26 mouse cellular contexts compared by ENCODE assay signal in genomic region chr11:53119966-53120365, GRCm38 (mm10).
DNase-seq lines count a peak whose midpoint lies in the region; ATAC-seq and TF ChIP-seq lines count a peak whose summit lies in the region.
"Had no signal": no experiment of that assay in that cellular context is flagged by ENCODE, and none has a peak within 500 bp of the region (broad histone marks: within the 10 kb centered on the region; RNA-seq: fewer than 3 reads in every experiment).

No protein-coding gene starts in this region.

- H3K4me3 ChIP-seq in midbrain, embryonic 11.5 days (ENCODE audit: low read depth, low read length): no peak overlapping the region
- no peak overlapping the region for H3K4me3 ChIP-seq in midbrain, embryonic 10.5 days
- H3K4me3 ChIP-seq: embryonic facial prominence, embryonic 13.5 days; embryonic facial prominence, embryonic 15.5 days; erythroblast, embryonic 14.5 days; forebrain, embryonic 10.5 days; forebrain, embryonic 12.5 days had no signal

- H3K9ac ChIP-seq in midbrain, embryonic 11.5 days (ENCODE audit: low read length): no peak overlapping the region
- H3K9ac ChIP-seq: embryonic facial prominence, embryonic 13.5 days; embryonic facial prominence, embryonic 15.5 days; forebrain, embryonic 12.5 days had no signal

- ATAC-seq in midbrain, embryonic 11.5 days (ENCODE audit: low FRiP score): no peak
- ATAC-seq: activated CD4-positive, CD25-positive, alpha-beta regulatory T cell, adult 4 months; CD4-positive, CD25-positive, alpha-beta regulatory T cell, adult 4 months; forebrain, embryonic 14.5 days; forebrain, embryonic 16.5 days; Patski had no signal

- H3K27me3 ChIP-seq in midbrain, embryonic 11.5 days (ENCODE audit: control insufficient read depth, insufficient read depth, low read length): no peaks in the 10 kb centered on the region
- no peaks in the 10 kb centered on the region for H3K27me3 ChIP-seq in midbrain, embryonic 10.5 days (ENCODE audit: low read depth, poor library complexity, severe bottlenecking)
- H3K27me3 ChIP-seq: embryonic facial prominence, embryonic 15.5 days; forebrain, embryonic 12.5 days had no signal

- no peak overlapping the region for H3K27ac ChIP-seq in midbrain, embryonic 11.5 days (ENCODE audit: low read depth, low read length)
- H3K27ac ChIP-seq in midbrain, embryonic 10.5 days (replicated peaks): no peak overlapping the region
- H3K27ac ChIP-seq: embryonic facial prominence, embryonic 13.5 days; embryonic facial prominence, embryonic 15.5 days; forebrain, embryonic 10.5 days; forebrain, embryonic 12.5 days had no signal

- TF ChIP-seq CTCF in brain, embryonic 14.5 days (IDR thresholded peaks at IDR 0.05; ENCODE audit: borderline replicate concordance, extremely low read depth, insufficient read depth, insufficient read length): no peak

- peak; percentile 74 to 82 for DNase-seq in cerebellum, postnatal 10 days
- no peak for DNase-seq in cerebellum, adult 18-20 months
- DNase-seq in cerebellum, postnatal 25 days: peak; percentile 52 to 56
- no peak for DNase-seq in cerebellum, adult 11 months
- peak; percentile 75 for DNase-seq in midbrain, embryonic 11.5 days (ENCODE audit: low spot score, missing footprints)
- DNase-seq in midbrain, embryonic 10.5 days (ENCODE audit: low spot score): no peak
- peak; percentile 24 for DNase-seq in brain, embryonic 14.5 days (ENCODE audit: low read depth)
- DNase-seq: adrenal gland, adult 8-10 months; adrenal gland, postnatal 14 days; adrenal gland, postnatal 36 days; B cell, adult 2 months; cerebellum, adult 11-12 months; cerebellum, adult 9-10 months; cerebellum, postnatal 36 days; embryo, embryonic 11 days had no signal

- TF ChIP-seq POLR2A in brain, embryonic 14.5 days (IDR thresholded peaks at IDR 0.05; ENCODE audit: borderline replicate concordance, extremely low read depth, insufficient read depth, insufficient read length, poor library complexity, severe bottlenecking): no peak

- H3K4me1 ChIP-seq in midbrain, embryonic 11.5 days (ENCODE audit: control insufficient read depth, insufficient read depth, low read length): peaks cover 8% of the 10 kb centered on the region
- H3K4me1 ChIP-seq in midbrain, embryonic 10.5 days: peaks cover 11% of the 10 kb centered on the region
- H3K4me1 ChIP-seq: embryonic facial prominence, embryonic 13.5 days; forebrain, embryonic 12.5 days had no signal

- 73% methylated on average over 5 of the region's 5 CpGs for WGBS in midbrain, embryonic 11.5 days
- 80% methylated on average over 5 of the region's 5 CpGs for WGBS in midbrain, embryonic 10.5 days

- H3K9me3 ChIP-seq in midbrain, embryonic 11.5 days (ENCODE audit: control insufficient read depth, low read length): no peaks in the 10 kb centered on the region
- no peaks in the 10 kb centered on the region for H3K9me3 ChIP-seq in midbrain, embryonic 10.5 days (replicated peaks)
- H3K9me3 ChIP-seq: embryonic facial prominence, embryonic 13.5 days; embryonic facial prominence, embryonic 15.5 days; forebrain, embryonic 10.5 days; forebrain, embryonic 12.5 days; G1E had no signal

- H3K36me3 ChIP-seq in midbrain, embryonic 11.5 days (ENCODE audit: control insufficient read depth, insufficient read depth, low read length): no peaks in the 10 kb centered on the region
- H3K36me3 ChIP-seq in midbrain, embryonic 10.5 days: no peaks in the 10 kb centered on the region
- H3K36me3 ChIP-seq: embryonic facial prominence, embryonic 13.5 days; embryonic facial prominence, embryonic 15.5 days; forebrain, embryonic 10.5 days; forebrain, embryonic 12.5 days; G1E had no signal

- H3K4me2 ChIP-seq in midbrain, embryonic 11.5 days: no peak overlapping the region
- H3K4me2 ChIP-seq: embryonic facial prominence, embryonic 13.5 days; embryonic facial prominence, embryonic 15.5 days; forebrain, embryonic 12.5 days had no signal

Comparison
In these comparisons a context has a peak if more than half of its experiments do, and no peak if none do; other contexts are left out.
1. DNase-seq: peak in cerebellum, postnatal 10 days (2 of 2), cerebellum, postnatal 25 days (2 of 2), midbrain, embryonic 11.5 days (single experiment) and brain, embryonic 14.5 days (single experiment); none in cerebellum, adult 18-20 months (0 of 2), cerebellum, adult 11 months (single experiment) and midbrain, embryonic 10.5 days (single experiment).